Mouse (Mus musculus) liver, embryonic 14.5 days (tissue): ENCODE measurements at regions not wholly inside any gene's neighbourhood (a gene's known extent, or its start where the extent isn't known, plus 50 kb on each side); places are given as distances from the start of the nearest gene placed in this dataset.

ENCODE experiments used
- CTCF ChIP-seq: IDR thresholded peaks from 2 replicates; pipeline ENCODE4 v1.5.1; 2016; ENCODE audit warnings: antibody characterized with exemption, low read depth, control low read depth
- EP300 ChIP-seq: IDR thresholded peaks from 2 replicates; pipeline ENCODE4 v1.6.1; 2016; ENCODE audit warnings: antibody characterized with exemption, low read depth

DNA sequence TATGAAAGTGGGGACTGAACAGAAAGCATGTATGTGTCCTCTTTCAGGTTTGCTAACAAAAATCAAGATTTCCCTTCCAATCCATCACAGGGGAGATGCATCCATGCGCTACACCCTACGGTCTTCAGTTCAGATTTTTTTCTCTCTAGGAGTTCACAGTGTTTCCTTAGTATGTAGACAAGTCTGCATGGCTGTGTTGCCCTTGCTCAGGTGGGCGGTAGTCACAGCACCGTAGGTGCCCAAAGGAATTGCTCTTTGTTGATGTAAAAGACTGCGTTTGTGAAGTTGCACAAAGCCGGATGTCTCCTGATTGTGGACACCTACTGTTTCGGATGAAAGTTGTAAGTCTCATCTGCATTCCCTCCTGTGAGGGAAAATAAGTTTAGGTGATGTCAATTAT is 327.8 kb upstream of the Sox11 start:
- TF ChIP-seq EP300 (no peak), CTCF (no peak)
